Mouse (Mus musculus) limb, embryonic 10.5 days (tissue): ENCODE results near the gene Upb1. TPM values are rescaled to one million over a fixed set of nuclear protein-coding genes. Genes with fewer than 3 reads are reported as not detected.

Experiments
- DNase-seq: peaks from one replicate; pipeline ENCODE4 v3.0.0-alpha.2; 2017; ENCODE audit warnings: low spot score
- H3K27ac ChIP-seq: fragments of 300-500 bp; sonication (generic); 2 replicates; pipeline ENCODE4 v1.5.1; 2016; ENCODE audit warnings: mild to moderate bottlenecking
- H3K27me3 ChIP-seq: fragments of 300-500 bp; sonication (generic); 2 replicates; pipeline ENCODE4 v1.6.1; 2016; ENCODE audit warnings: low read depth, mild to moderate bottlenecking; ENCODE audit not compliant: poor library complexity, severe bottlenecking
- H3K36me3 ChIP-seq: fragments of 300-500 bp; sonication (generic); 2 replicates; pipeline ENCODE4 v1.6.1; 2016; ENCODE audit warnings: mild to moderate bottlenecking, moderate library complexity
- H3K4me1 ChIP-seq: fragments of 300-500 bp; sonication (generic); 2 replicates; pipeline ENCODE4 v1.6.1; 2016
- H3K4me3 ChIP-seq: fragments of 300-500 bp; sonication (generic); 2 replicates; pipeline ENCODE4 v1.5.1; 2016; ENCODE audit warnings: mild to moderate bottlenecking, moderate library complexity
- H3K9me3 ChIP-seq: fragments of 300-500 bp; sonication (generic); replicated peaks from 2 replicates; pipeline ENCODE4 v1.6.1; 2016; ENCODE audit warnings: mild to moderate bottlenecking
- WGBS: fragments of 180-500 bp; shearing (Covaris S2); methylation state at CpG from one replicate; pipeline ENCODE4 v1.1.7; 2016; 5-methylcytosine and 5-hydroxymethylcytosine counted together
- polyA plus RNA-seq: library from polyadenylated mRNA; unstranded; fragments of >200 nt; fragmentation: Nextera tagmentation; extraction: Ambion mirVana; gene quantifications from 2 replicates; pipeline ENCODE4 v1.2.1, GENCODE M21; 2016

Gene Upb1
- polyA plus RNA-seq, 1 experiment from 2014 or later: not detected

DNA sequence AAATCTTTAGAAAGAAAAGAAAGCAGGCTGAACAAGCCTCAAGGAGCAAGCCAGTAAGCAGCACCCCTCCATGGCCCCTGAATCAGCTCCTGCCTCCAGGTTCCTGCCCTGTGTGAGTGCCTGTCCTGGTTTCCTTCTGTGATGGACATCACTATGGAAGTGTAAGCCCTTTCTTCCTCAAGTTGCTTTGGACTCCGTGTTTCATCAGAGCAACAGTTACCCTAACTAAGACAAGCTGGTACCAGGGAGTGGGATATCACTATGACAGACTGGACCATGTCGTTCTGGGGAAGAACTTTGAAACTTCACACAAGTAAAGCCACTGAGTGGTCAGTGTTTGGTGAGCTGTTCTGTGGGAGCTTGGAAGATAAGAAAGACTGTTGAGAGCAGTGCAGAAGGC, 79.0 kb downstream of the Upb1 start:
- WGBS: 83% methylated on average over 2 of the region's 2 CpGs

DNA sequence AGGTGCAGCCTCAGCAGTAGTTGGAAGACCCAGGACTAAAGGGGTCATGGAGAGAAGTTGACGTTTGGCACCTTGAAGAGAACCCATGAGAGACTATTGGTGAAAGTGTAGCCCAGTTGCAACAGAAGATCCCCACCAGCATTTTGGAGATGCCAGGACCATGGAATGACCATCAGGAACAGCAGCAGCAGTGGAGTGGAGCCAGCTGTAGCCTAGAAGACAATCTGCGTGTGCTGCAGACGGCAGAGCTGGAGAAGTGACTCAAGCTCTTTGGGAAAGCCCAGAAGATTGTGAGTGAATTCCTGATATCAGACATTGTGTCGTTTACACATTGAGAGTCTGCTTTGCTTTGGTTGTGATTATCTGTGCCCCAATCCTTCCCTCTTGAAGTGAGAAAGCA, 80.8 kb downstream of the Upb1 start:
- no peak for DNase-seq
- H3K36me3 ChIP-seq: no peaks in the 10 kb centered on the region
- no peaks in the 10 kb centered on the region for H3K9me3 ChIP-seq
- WGBS: 83% methylated on average over 4 of the region's 4 CpGs
- no peak overlapping the region for H3K4me3 ChIP-seq
- H3K27ac ChIP-seq: no peak overlapping the region
- 0 out of 2 replicates have a peak, but pooled peaks cover 6% of the 10 kb centered on the region for H3K4me1 ChIP-seq
- no peaks in the 10 kb centered on the region for H3K27me3 ChIP-seq

More for the DNA sequence above, 79.0 kb downstream of the Upb1 start:
- H3K4me3 ChIP-seq: no peak overlapping the region
- H3K9me3 ChIP-seq: no peaks in the 10 kb centered on the region
- no peak for DNase-seq
- 0 out of 2 replicates have a peak, but pooled peaks cover 6% of the 10 kb centered on the region for H3K4me1 ChIP-seq
- H3K36me3 ChIP-seq: no peaks in the 10 kb centered on the region
- no peak overlapping the region for H3K27ac ChIP-seq
- H3K27me3 ChIP-seq: no peaks in the 10 kb centered on the region

DNA sequence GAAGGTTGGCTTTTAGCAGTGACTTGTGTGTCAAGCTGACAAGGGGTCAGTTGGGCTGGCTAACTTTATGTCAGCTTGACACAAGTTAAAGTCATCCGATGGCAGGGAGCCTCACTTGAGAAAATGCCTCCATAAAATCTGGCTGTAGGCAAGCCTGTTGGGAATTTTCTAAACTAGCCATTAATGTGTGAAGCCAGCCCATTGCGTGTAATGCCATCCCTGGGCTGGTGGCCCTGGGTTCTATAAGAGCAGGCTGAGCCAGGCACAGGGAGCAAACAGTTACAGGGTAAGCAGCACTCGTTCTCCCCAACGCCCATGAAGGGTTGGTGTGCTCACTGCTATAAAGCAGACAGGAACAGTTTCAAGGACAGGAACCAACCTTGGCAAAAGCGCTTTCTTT, 81.4 kb downstream of the Upb1 start:
- Histone ChIP-seq H3K9me3 (no peaks in the 10 kb centered on the region), H3K36me3 (no peaks in the 10 kb centered on the region), H3K27ac (no peak overlapping the region), H3K27me3 (no peaks in the 10 kb centered on the region), H3K4me3 (no peak overlapping the region), H3K4me1 (no peaks in the 10 kb centered on the region)
- WGBS: 82% methylated on average over 5 of the region's 5 CpGs
- DNase-seq: no peak

GRCm38 (mm10) chr10:75482919-75483483, 82.1 kb downstream of the Upb1 start:
- Histone ChIP-seq H3K27ac (no peak overlapping the region), H3K27me3 (no peaks in the 10 kb centered on the region), H3K36me3 (no peaks in the 10 kb centered on the region), H3K9me3 (no peaks in the 10 kb centered on the region), H3K4me1 (no peaks in the 10 kb centered on the region), H3K4me3 (no peak overlapping the region)
- 88% methylated on average over 11 of the region's 11 CpGs for WGBS
- DNase-seq: no peak

GRCm38 (mm10) chr10:75484066-75484465, 83.2 kb downstream of the Upb1 start:
- DNase-seq: no peak
- no peak overlapping the region for H3K4me3 ChIP-seq
- H3K27ac ChIP-seq: no peak overlapping the region
- no peaks in the 10 kb centered on the region for H3K36me3 ChIP-seq
- H3K4me1 ChIP-seq: no peaks in the 10 kb centered on the region
- no peaks in the 10 kb centered on the region for H3K27me3 ChIP-seq
- H3K9me3 ChIP-seq: no peaks in the 10 kb centered on the region
- WGBS: 91% methylated on average over 6 of the region's 6 CpGs

GRCm38 (mm10) chr10:75484767-75485166, 83.9 kb downstream of the Upb1 start:
- no peak overlapping the region for H3K27ac ChIP-seq
- DNase-seq: no peak
- no peaks in the 10 kb centered on the region for H3K4me1 ChIP-seq
- 84% methylated on average over 6 of the region's 6 CpGs for WGBS
- H3K9me3 ChIP-seq: no peaks in the 10 kb centered on the region
- no peaks in the 10 kb centered on the region for H3K27me3 ChIP-seq
- no peaks in the 10 kb centered on the region for H3K36me3 ChIP-seq
- no peak overlapping the region for H3K4me3 ChIP-seq

DNA sequence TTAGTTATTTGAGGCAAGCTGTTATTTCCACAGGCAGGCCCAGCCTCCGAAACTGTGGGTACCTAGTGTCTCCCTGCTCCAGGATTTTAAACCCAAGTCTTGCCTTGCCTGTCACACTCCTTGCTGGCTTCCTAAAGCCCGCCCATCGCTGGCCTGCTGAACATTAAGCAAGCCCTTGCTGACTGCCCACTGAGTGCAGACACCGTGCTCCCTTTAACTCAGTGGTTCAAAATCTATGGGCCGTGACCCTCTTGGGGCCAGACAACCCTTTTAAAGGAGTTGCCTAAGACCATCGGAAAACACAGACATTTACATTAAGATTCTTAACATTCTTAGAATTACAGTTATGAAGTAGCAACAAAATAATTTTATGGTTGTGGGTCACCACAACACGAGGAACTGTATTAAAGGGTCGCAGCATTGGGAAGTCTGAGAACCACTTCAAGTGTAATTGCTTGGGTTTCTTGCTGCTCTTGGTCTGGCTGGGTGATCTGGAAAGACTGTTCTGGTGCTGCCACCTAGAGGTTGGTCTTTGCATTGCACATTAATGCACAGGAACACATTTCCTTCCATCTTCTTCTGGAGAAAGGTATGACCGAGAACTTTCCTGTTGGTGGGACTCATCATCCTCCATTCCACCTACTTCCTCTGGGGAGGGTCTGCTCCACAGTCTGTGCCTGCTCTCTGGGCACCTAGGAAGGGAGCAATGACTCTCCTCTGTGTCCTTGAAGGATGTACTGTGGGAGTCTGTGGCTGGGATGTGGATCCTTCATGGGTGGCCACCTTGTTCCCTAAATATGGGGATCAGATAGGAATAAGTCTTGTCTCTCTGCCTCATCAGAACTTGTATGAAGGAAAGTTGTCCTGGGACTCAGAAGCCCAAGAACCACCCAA, 85.4 kb downstream of the Upb1 start:
- H3K4me1 ChIP-seq: no peaks in the 10 kb centered on the region
- H3K27ac ChIP-seq: no peak overlapping the region
- no peaks in the 10 kb centered on the region for H3K27me3 ChIP-seq
- 64% methylated on average over 9 of the region's 9 CpGs for WGBS
- no peaks in the 10 kb centered on the region for H3K36me3 ChIP-seq
- H3K9me3 ChIP-seq: no peaks in the 10 kb centered on the region
- no peak overlapping the region for H3K4me3 ChIP-seq
- peak; percentile 79 for DNase-seq

- WGBS: 65% methylated on average over 3 of the region's 3 CpGs
Measured at GRCm38 (mm10) chr10:75487131-75487530, 86.2 kb downstream of the Upb1 start.

DNA sequence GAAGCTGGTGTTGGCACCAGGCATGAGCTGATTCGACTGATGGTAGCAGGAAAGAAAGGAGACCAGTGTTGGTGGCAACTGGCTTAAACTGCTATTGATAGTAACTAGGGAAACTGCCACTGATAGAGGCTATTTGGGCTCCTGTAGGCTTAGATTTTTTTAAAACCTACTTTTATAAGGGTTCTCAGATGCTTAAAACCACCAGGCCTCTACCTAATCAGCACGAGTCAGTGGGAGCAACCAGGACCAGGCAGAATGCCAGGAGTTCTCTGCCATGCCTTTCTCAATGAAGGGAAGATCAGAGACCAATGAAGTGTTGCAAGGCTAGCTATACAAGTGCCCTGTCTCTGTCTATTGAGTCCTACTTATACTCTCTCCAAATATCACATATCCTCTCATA, 88.6 kb downstream of the Upb1 start:
- Histone ChIP-seq H3K4me1 (no peaks in the 10 kb centered on the region), H3K27me3 (no peaks in the 10 kb centered on the region), H3K36me3 (no peaks in the 10 kb centered on the region), H3K9me3 (no peaks in the 10 kb centered on the region), H3K4me3 (no peak overlapping the region), H3K27ac (no peak overlapping the region)
- no peak for DNase-seq
- WGBS: 76% methylated on average over 2 of the region's 2 CpGs

More at GRCm38 (mm10) chr10:75487131-75487530, 86.2 kb downstream of the Upb1 start:
- Histone ChIP-seq H3K27me3 (no peaks in the 10 kb centered on the region), H3K4me1 (no peaks in the 10 kb centered on the region), H3K36me3 (no peaks in the 10 kb centered on the region), H3K4me3 (no peak overlapping the region), H3K27ac (no peak overlapping the region), H3K9me3 (no peaks in the 10 kb centered on the region)
- no peak for DNase-seq

- Histone ChIP-seq H3K4me3 (no peak overlapping the region), H3K4me1 (no peaks in the 10 kb centered on the region), H3K27me3 (no peaks in the 10 kb centered on the region), H3K9me3 (no peaks in the 10 kb centered on the region), H3K36me3 (no peaks in the 10 kb centered on the region), H3K27ac (no peak overlapping the region)
- WGBS: 86% methylated on average over 2 of the region's 2 CpGs
- no peak for DNase-seq
Measured at GRCm38 (mm10) chr10:75490731-75491130, 89.8 kb downstream of the Upb1 start.

Other genes starting within 250 kb of the Upb1 start
- 33.5 and 41.9 TPM in 2 replicates for gene Specc1l, start 189.0 kb upstream of the Upb1 start, polyA plus RNA-seq
- 1.7 and 2.2 TPM in 2 replicates for gene Adora2a, start 84.2 kb upstream of the Upb1 start, polyA plus RNA-seq
- 255 and 295 TPM in 2 replicates for gene Snrpd3, start 116.4 kb downstream of the Upb1 start, polyA plus RNA-seq
- gene Gucd1, start 116.9 kb downstream of the Upb1 start, polyA plus RNA-seq: 26.1 and 32.3 TPM in 2 replicates
- 0.74 and 0.93 TPM in 2 replicates for gene Lrrc75b, start 159.2 kb downstream of the Upb1 start, polyA plus RNA-seq
- gene Ggt1, start 160.5 kb downstream of the Upb1 start, polyA plus RNA-seq: 1.3 and 2.3 TPM in 2 replicates
- 0.33 and 0.69 TPM in 2 replicates for gene Ggt5, start 188.2 kb downstream of the Upb1 start, polyA plus RNA-seq
- 0.83 and 0.96 TPM in 2 replicates for gene Susd2, start 242.9 kb downstream of the Upb1 start, polyA plus RNA-seq